Mouse (Mus musculus) monocyte, adult 5-6 weeks (primary cell): ENCODE results near the gene Capza2. TPM values are rescaled to one million over a fixed set of nuclear protein-coding genes. Genes with fewer than 3 reads are reported as not detected.

Experiments
- ATAC-seq: fragments of 153-309, 156-312 bp; replicated peaks from 2 replicates; pipeline ENCODE4 v1.8.0; 2017; ENCODE audit warnings: mild to moderate bottlenecking; ENCODE audit not compliant: low TSS enrichment, insufficient number of reproducible peaks, severe bottlenecking, poor library complexity, low FRiP score
- total RNA-seq: library from RNA; stranded (forward); fragments of 200-1000, 200-491, 200-594 nt; gene quantifications from 3 replicates; pipeline ENCODE4 v1.2.3, GENCODE M21; 2017

Capza2 gene
- 472 to 775 TPM (median 753 TPM) in 3 replicates for total RNA-seq

- ATAC-seq, result peak; percentile 64
Measured at GRCm38 (mm10) chr6:17635615-17636284, at the start of gene Capza2. Gene Capza2, plus strand, starts transcription at chr6:17636234.

- ATAC-seq, result peak; percentile 84
Measured at GRCm38 (mm10) chr6:17589049-17589952, 46.7 kb upstream of the Capza2 start.

- no peak for ATAC-seq
Measured at GRCm38 (mm10) chr6:17589953-17590627, 45.9 kb upstream of the Capza2 start.

- ATAC-seq, result no peak
Measured at GRCm38 (mm10) chr6:17593971-17594370, 42.1 kb upstream of the Capza2 start.

- no peak for ATAC-seq
Measured at GRCm38 (mm10) chr6:17595712-17596462, 40.1 kb upstream of the Capza2 start.

- no peak for ATAC-seq
Measured at GRCm38 (mm10) chr6:17599373-17599772, 36.7 kb upstream of the Capza2 start.

GRCm38 (mm10) chr6:17601526-17601925 lies 34.5 kb upstream of the Capza2 start:
- no peak for ATAC-seq

GRCm38 (mm10) chr6:17606915-17607314 lies 29.1 kb upstream of the Capza2 start:
- ATAC-seq, result no peak

GRCm38 (mm10) chr6:17611352-17612010 lies 24.6 kb upstream of the Capza2 start:
- peak; percentile 88 for ATAC-seq

GRCm38 (mm10) chr6:17612652-17613051 lies 23.4 kb upstream of the Capza2 start:
- ATAC-seq, result no peak

- no peak for ATAC-seq
Measured at GRCm38 (mm10) chr6:17620823-17621222, 15.2 kb upstream of the Capza2 start.

GRCm38 (mm10) chr6:17621436-17621835 lies 14.6 kb upstream of the Capza2 start:
- ATAC-seq, result no peak

- ATAC-seq, result peak; percentile 80
Measured at GRCm38 (mm10) chr6:17628701-17629455, 7.2 kb upstream of the Capza2 start.

GRCm38 (mm10) chr6:17629756-17630155 lies 6.3 kb upstream of the Capza2 start:
- ATAC-seq, result peak; percentile 52

GRCm38 (mm10) chr6:17631611-17632010 lies 4.4 kb upstream of the Capza2 start:
- ATAC-seq, result no peak

- ATAC-seq, result no peak
Measured at GRCm38 (mm10) chr6:17633819-17634218, 2.2 kb upstream of the Capza2 start.

- peak; percentile 36; the same call in 1 of the 2 replicates for ATAC-seq
Measured at GRCm38 (mm10) chr6:17634992-17635391, 1.0 kb upstream of the Capza2 start.
